Mouse (Mus musculus): ENCODE results near the gene Ifit2. TPM values are rescaled to one million over a fixed set of nuclear protein-coding genes. Genes with fewer than 3 reads are reported as not detected.
"Not testable (repeated sequence)": the region's sequence is repeated elsewhere in the genome, so short reads cannot be mapped to it uniquely, and the experiment has no call there.

Gene Ifit2
- polyA plus RNA-seq, 1 experiment from 2014 or later: 13.6 TPM

GRCm38 (mm10) chr19:34577121-34577520 is 26.6 kb downstream of the Ifit2 start:
- no peak overlapping the region for H3K27ac ChIP-seq
- no peak overlapping the region for H3K4me2 ChIP-seq
- ATAC-seq (ENCODE audit: insufficient number of reproducible peaks, low FRiP score, low TSS enrichment, low read depth): no peak
- H3K9me3 ChIP-seq: no peaks in the 10 kb centered on the region
- H3K9ac ChIP-seq: no peak overlapping the region
- no peaks in the 10 kb centered on the region for H3K4me1 ChIP-seq
- H3K36me3 ChIP-seq: 0 out of 2 replicates have a peak, but pooled peaks cover 5% of the 10 kb centered on the region
- H3K4me3 ChIP-seq: no peak overlapping the region
- no peaks in the 10 kb centered on the region for H3K27me3 ChIP-seq
- 63% methylated on average over 1 of the region's 1 CpGs for WGBS

DNA sequence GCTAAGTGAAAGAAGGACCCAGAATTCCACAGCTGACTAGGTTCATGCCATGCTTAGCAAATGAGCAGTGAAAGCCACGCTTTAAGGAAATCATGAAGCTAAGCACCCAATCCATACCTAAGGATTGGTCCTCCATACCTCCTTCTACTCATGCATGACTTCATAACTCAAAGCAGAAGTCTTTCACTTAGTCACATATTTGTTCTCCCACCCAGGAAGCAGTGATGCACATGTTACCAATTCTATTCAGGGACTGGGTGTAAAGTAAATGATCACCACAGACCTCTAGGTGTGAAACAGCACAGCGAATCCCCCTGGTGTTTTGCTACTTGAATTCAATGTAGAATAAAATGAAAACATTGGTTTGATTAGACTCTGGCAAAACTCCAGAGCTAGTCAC is 32.2 kb downstream of the Ifit2 start:
- not testable (repeated sequence) for H3K36me3 ChIP-seq; H3K4me3 ChIP-seq; H3K9ac ChIP-seq; H3K4me1 ChIP-seq; H3K27me3 ChIP-seq; H3K27ac ChIP-seq; H3K4me2 ChIP-seq; H3K9me3 ChIP-seq; ATAC-seq (ENCODE audit: insufficient number of reproducible peaks, low FRiP score, low TSS enrichment, low read depth)
- WGBS: 63% methylated on average over 2 of the region's 2 CpGs

- not testable (repeated sequence) for H3K27ac ChIP-seq; ATAC-seq (ENCODE audit: insufficient number of reproducible peaks, low FRiP score, low TSS enrichment, low read depth); H3K4me1 ChIP-seq; H3K9ac ChIP-seq; H3K36me3 ChIP-seq; H3K9me3 ChIP-seq; H3K4me2 ChIP-seq; H3K4me3 ChIP-seq; H3K27me3 ChIP-seq
- WGBS: 33% methylated on average over 2 of the region's 2 CpGs
These were observed 32.8 kb downstream of the Ifit2 start, which contains the start of gene Ifit3 for GRCm38 (mm10) chr19:34583126-34583766. Gene Ifit3 (plus strand): TSS chr19:34583531.

DNA sequence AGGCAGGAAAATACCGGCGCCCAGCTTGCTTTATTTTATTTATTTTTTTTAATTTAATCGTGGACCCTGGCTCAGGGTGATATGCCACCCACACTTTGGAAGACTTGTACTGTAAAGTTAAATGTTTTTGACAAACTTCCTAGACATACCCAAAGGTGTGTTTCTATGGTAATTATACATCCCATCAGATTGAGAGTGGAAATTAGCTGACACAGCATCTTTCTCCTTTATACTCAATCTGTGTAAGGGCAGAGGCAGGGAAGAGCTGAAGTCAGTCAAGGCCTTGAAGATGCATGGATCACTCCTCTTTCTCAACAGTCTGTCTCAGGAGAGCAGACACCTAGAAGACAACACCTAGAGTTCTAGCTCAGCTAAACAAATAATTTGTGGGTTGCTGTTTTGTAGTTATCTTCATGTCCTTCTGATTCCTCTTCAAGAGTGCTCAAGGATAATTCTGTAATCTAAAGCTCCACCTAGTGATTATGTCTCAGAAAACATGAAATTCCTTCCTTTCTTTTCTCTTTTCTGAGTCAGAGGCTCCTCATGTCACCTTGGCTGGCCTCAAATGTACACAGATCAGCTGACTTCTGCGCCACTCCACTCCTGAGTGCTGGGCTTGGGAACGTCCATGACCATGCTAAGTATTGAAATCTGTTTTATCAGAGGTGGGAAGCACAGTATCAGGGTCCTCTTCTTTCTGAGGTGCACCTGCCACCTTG is 35.4 kb downstream of the Ifit2 start:
- H3K36me3 ChIP-seq; H3K4me2 ChIP-seq; H3K27me3 ChIP-seq; H3K4me3 ChIP-seq; ATAC-seq (ENCODE audit: insufficient number of reproducible peaks, low FRiP score, low TSS enrichment, low read depth); H3K4me1 ChIP-seq; H3K9me3 ChIP-seq; H3K9ac ChIP-seq; H3K27ac ChIP-seq: not testable (repeated sequence)
- 73% methylated on average over 5 of the region's 5 CpGs for WGBS

DNA sequence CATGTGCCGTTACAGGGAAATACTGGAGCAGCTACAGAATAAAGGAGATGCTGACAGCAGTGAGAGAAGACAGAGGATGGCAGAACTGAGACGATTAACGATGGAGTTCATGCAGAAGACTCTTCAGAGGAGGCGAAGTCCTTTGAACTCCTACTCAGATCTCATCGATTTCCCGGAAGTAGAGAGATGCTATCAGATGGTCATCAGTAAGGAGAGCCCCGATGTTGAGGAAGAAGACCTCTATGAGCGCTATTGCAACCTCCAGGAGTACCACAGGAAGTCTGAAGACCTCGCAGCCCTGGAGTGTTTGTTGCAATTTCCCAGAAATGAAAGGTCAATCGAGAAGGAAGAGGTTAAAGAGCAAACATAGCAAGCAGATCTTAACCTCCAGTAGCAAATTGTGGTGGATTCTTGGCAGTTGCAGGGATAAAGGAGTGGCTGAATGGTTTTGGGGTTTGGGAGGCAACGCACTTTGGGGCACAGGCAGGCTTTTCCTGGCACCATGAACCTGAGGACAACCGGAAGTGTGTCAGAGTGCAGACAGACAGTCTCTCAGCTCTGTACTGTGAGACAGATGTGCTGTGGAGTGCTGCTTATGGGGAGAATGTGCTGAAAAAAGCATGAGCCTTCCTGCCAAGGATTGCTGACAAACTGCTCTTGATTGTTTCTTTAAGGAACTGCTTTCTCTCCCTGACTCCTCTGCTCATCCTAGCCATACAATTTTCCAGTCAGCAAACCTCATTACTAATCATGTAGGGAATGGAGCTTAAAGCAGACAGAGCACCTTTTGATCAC is 37.6 kb downstream of the Ifit2 start:
- H3K36me3 ChIP-seq; H3K4me1 ChIP-seq; H3K9ac ChIP-seq; ATAC-seq (ENCODE audit: insufficient number of reproducible peaks, low FRiP score, low TSS enrichment, low read depth); H3K27ac ChIP-seq; H3K27me3 ChIP-seq; H3K4me3 ChIP-seq; H3K4me2 ChIP-seq; H3K9me3 ChIP-seq: not testable (repeated sequence)
- 79% methylated on average over 7 of the region's 12 CpGs for WGBS

- no peak for ATAC-seq (ENCODE audit: insufficient number of reproducible peaks, low FRiP score, low TSS enrichment, low read depth)
- Histone ChIP-seq H3K27ac (no peak overlapping the region), H3K27me3 (no peaks in the 10 kb centered on the region), H3K9me3 (no peaks in the 10 kb centered on the region), H3K4me1 (no peaks in the 10 kb centered on the region), H3K9ac (no peak overlapping the region), H3K4me3 (no peak overlapping the region), H3K4me2 (no peak overlapping the region), H3K36me3 (no peaks in the 10 kb centered on the region)
These were observed 38.5 kb downstream of the Ifit2 start for GRCm38 (mm10) chr19:34588959-34589358.

GRCm38 (mm10) chr19:34593456-34593855 is 43.0 kb downstream of the Ifit2 start:
- Histone ChIP-seq H3K9ac (no peak overlapping the region), H3K27me3 (no peaks in the 10 kb centered on the region), H3K9me3 (no peaks in the 10 kb centered on the region), H3K4me1 (peaks cover 2% of the 10 kb centered on the region), H3K4me2 (no peak overlapping the region), H3K36me3 (no peaks in the 10 kb centered on the region), H3K27ac (no peak overlapping the region), H3K4me3 (no peak overlapping the region)
- 85% methylated on average over 2 of the region's 2 CpGs for WGBS
- ATAC-seq (ENCODE audit: insufficient number of reproducible peaks, low FRiP score, low TSS enrichment, low read depth): no peak

- H3K9ac ChIP-seq; H3K4me1 ChIP-seq; ATAC-seq (ENCODE audit: insufficient number of reproducible peaks, low FRiP score, low TSS enrichment, low read depth); H3K27ac ChIP-seq; H3K9me3 ChIP-seq; H3K27me3 ChIP-seq; H3K36me3 ChIP-seq; H3K4me2 ChIP-seq; H3K4me3 ChIP-seq: not testable (repeated sequence)
- WGBS: 81% methylated on average over 3 of the region's 3 CpGs
These were observed 44.0 kb downstream of the Ifit2 start for GRCm38 (mm10) chr19:34594523-34594922.

DNA sequence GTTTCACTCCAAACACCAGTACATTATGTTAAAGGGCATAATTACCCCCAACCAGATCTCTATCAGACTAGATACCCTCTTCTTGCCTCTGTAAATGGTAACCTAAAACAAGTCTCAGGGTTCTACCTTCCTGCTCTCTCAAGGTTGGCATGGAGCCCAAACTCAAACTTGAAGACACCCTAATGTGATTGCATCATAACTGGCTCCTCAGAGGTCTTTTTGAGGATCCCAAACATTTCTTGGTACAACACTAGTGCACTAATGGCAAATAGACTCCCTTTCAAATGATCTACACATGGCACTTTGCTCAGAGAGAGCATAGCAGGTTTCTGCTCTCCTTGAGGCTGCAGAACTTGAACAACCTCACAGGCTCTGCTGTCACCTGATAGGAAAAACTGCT is 46.3 kb downstream of the Ifit2 start:
- Histone ChIP-seq H3K9ac (no peak overlapping the region), H3K27me3 (no peaks in the 10 kb centered on the region), H3K4me2 (no peak overlapping the region), H3K4me3 (no peak overlapping the region), H3K36me3 (no peaks in the 10 kb centered on the region), H3K4me1 (peaks cover 4% of the 10 kb centered on the region), H3K27ac (no peak overlapping the region), H3K9me3 (no peaks in the 10 kb centered on the region)
- ATAC-seq (ENCODE audit: insufficient number of reproducible peaks, low FRiP score, low TSS enrichment, low read depth): no peak

- Histone ChIP-seq H3K4me1 (peaks cover 4% of the 10 kb centered on the region), H3K4me2 (no peak overlapping the region), H3K36me3 (no peaks in the 10 kb centered on the region), H3K27me3 (no peaks in the 10 kb centered on the region), H3K9ac (no peak overlapping the region), H3K9me3 (no peaks in the 10 kb centered on the region), H3K27ac (no peak overlapping the region), H3K4me3 (no peak overlapping the region)
- 67% methylated on average over 2 of the region's 2 CpGs for WGBS
- ATAC-seq (ENCODE audit: insufficient number of reproducible peaks, low FRiP score, low TSS enrichment, low read depth): no peak
These were observed 47.8 kb downstream of the Ifit2 start for GRCm38 (mm10) chr19:34598341-34598740.

- not testable (repeated sequence) for H3K36me3 ChIP-seq; H3K4me2 ChIP-seq; H3K4me3 ChIP-seq; H3K9ac ChIP-seq; H3K27me3 ChIP-seq; H3K4me1 ChIP-seq; H3K27ac ChIP-seq; ATAC-seq (ENCODE audit: insufficient number of reproducible peaks, low FRiP score, low TSS enrichment, low read depth); H3K9me3 ChIP-seq
These were observed 48.8 kb downstream of the Ifit2 start for GRCm38 (mm10) chr19:34599250-34599649.

DNA sequence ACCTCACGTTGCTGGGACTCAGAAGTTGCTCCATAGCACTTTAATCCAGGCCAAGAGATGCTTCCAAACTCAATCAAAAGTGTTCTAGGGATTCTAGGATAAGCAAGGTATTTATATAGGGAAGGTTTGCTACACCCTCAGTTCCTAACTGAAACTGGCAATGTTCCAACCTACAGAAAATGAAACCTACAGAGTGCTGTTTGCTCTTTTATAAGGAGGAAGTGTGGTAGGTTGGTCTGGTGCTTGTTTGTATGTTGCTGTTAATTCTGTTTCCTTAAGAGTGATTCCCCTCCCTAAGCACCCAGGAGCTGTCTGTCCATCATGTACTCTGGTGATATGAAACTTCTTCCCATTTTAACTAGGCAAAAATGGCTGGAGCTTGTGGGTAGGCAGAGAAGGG is 51.4 kb downstream of the Ifit2 start, which contains the start of gene Ifit1bl1:
Gene Ifit1bl1, minus strand, starts transcription at position 69 of the 400 bp plus-strand sequence.
- H3K4me1 ChIP-seq; ATAC-seq (ENCODE audit: insufficient number of reproducible peaks, low FRiP score, low TSS enrichment, low read depth); H3K36me3 ChIP-seq; H3K4me2 ChIP-seq; H3K4me3 ChIP-seq; H3K9me3 ChIP-seq; H3K27ac ChIP-seq; H3K9ac ChIP-seq; H3K27me3 ChIP-seq: not testable (repeated sequence)
- 55% methylated on average over 1 of the region's 1 CpGs for WGBS
